Mouse (Mus musculus) embryonic fibroblast, embryonic 13.5 days (primary cell): ENCODE measurements at regions not wholly inside any gene's neighbourhood (a gene's known extent, or its start where the extent isn't known, plus 50 kb on each side); places are given as distances from the start of the nearest gene placed in this dataset.

Experiments
- CTCF ChIP-seq: IDR thresholded peaks from 2 replicates; pipeline ENCODE4 v1.5.1; 2011; ENCODE audit warnings: mild to moderate bottlenecking, control low read depth, low read length, moderate library complexity, borderline replicate concordance; ENCODE audit not compliant: insufficient read depth
- POLR2A ChIP-seq: IDR thresholded peaks from 2 replicates; pipeline ENCODE4 v1.6.1; 2011; ENCODE audit warnings: low read depth, mild to moderate bottlenecking, control low read depth, low read length, moderate library complexity

- TF ChIP-seq CTCF (no peak), POLR2A (no peak)
These were observed 206.9 kb downstream of the Fndc1 start for GRCm38 (mm10) chr17:7620166-7620565.
